Mouse (Mus musculus) heart, embryonic 15.5 days (tissue): ENCODE results near the gene Rhog. TPM values are rescaled to one million over a fixed set of nuclear protein-coding genes. Genes with fewer than 3 reads are reported as not detected.
A peak's percentile ranks its signal among the peaks of the same experiment; 100 is the strongest.

Source experiments
- ATAC-seq: fragments of 200-750 bp; cut with Nextera tagmentation; replicated peaks from 2 replicates; pipeline ENCODE4 v1.8.0; 2017; ENCODE audit warnings: low read depth, moderate TSS enrichment; ENCODE audit not compliant: insufficient number of reproducible peaks, insufficient read depth, low FRiP score
- H3K27ac ChIP-seq: fragments of 300-500 bp; sonication (generic); 2 replicates; pipeline ENCODE4 v1.5.1; 2015; ENCODE audit warnings: mild to moderate bottlenecking, inconsistent platforms
- H3K27me3 ChIP-seq: fragments of 300-500 bp; sonication (generic); 2 replicates; pipeline ENCODE4 v1.6.1; 2015; ENCODE audit warnings: inconsistent platforms
- H3K36me3 ChIP-seq: fragments of 300-500 bp; sonication (generic); 2 replicates; pipeline ENCODE4 v1.6.1; 2015; ENCODE audit warnings: mild to moderate bottlenecking, inconsistent platforms
- H3K4me1 ChIP-seq: fragments of 300-500 bp; sonication (generic); replicated peaks from 2 replicates; pipeline ENCODE4 v1.6.1; 2015; ENCODE audit warnings: inconsistent platforms
- H3K4me2 ChIP-seq: fragments of 300-500 bp; sonication (generic); 2 replicates; pipeline ENCODE4 v1.6.1; 2015; ENCODE audit warnings: inconsistent platforms, mild to moderate bottlenecking, moderate library complexity
- H3K4me3 ChIP-seq: fragments of 300-500 bp; sonication (generic); 2 replicates; pipeline ENCODE4 v1.5.1; 2015; ENCODE audit warnings: mild to moderate bottlenecking, inconsistent platforms
- H3K9ac ChIP-seq: fragments of 300-500 bp; sonication (generic); 2 replicates; pipeline ENCODE4 v1.6.1; 2015; ENCODE audit warnings: mild to moderate bottlenecking, inconsistent platforms
- H3K9me3 ChIP-seq: fragments of 300-500 bp; sonication (generic); replicated peaks from 2 replicates; pipeline ENCODE4 v1.6.1; 2016; ENCODE audit warnings: inconsistent platforms
- WGBS: fragments of 180-500 bp; shearing (Covaris S2); methylation state at CpG from one replicate; pipeline ENCODE4 v1.1.7; 2015; ENCODE audit warnings: mixed read lengths; 5-methylcytosine and 5-hydroxymethylcytosine counted together
- polyA plus RNA-seq: library from polyadenylated mRNA; unstranded; fragments of >200 nt; fragmentation: Nextera tagmentation; extraction: Ambion mirVana; gene quantifications from 2 replicates; pipeline ENCODE4 v1.2.1, GENCODE M21; 2015

Gene Rhog
- polyA plus RNA-seq: 37.6 and 53.6 TPM in 2 replicates

DNA sequence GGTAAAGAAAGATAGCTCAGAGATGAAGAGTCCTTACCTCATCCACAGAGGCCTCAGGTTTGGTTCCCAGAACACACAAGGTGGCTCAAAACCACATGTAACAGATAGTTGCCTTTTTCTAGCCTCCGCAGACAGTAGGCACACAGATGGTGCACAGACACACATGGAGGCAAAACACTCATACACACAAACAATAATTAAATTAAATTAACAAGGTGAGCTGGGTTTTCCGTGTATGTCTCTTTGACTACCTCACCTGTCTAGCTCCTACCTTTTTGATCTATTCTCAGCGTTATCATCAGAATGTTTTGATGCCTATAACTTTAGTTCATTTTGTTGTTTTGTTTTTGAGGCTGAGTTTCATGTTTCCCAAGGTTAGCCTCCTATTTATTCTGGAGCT is at the start of gene Rhog:
Rhog (minus strand) TSS at position 101 of the 400 bp plus-strand sequence.
- Histone ChIP-seq H3K9me3 (no peaks in the 10 kb centered on the region), H3K27me3 (peaks cover 14% of the 10 kb centered on the region; the same call in 1 of the 2 replicates), H3K4me3 (no peak within 1 kb of the TSS), H3K27ac (no peak within 1 kb of the TSS), H3K9ac (no peak within 1 kb of the TSS), H3K4me2 (no peak within 1 kb of the TSS), H3K36me3 (no peaks in the 10 kb centered on the region), H3K4me1 (no peaks in the 10 kb centered on the region; the same call in 1 of the 2 replicates)
- ATAC-seq: no peak
- WGBS: 72% methylated on average over 3 of the region's 3 CpGs

DNA sequence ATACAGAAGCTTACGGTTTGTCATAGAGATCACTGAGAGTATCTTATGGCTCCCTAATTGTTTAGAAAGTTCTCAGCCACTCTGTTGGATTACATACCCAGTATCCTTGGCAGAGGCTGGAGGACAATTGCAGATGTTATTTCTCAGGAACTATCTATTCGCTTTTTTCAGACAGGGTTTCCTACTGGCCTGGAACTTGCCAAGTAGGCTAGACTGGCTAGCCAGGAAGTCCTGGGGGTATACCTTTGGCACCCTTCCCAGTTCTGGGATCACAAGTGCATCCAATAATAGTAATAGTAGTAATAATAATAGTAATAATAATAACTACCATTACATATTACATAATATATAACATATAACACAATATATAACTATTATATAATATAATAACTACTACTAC is 49.7 kb upstream of the Rhog start:
- no peaks in the 10 kb centered on the region for H3K9me3 ChIP-seq
- ATAC-seq: no peak
- no peak overlapping the region for H3K9ac ChIP-seq
- no peak overlapping the region for H3K4me3 ChIP-seq
- H3K4me2 ChIP-seq: no peak overlapping the region
- H3K27me3 ChIP-seq: peaks cover 9% of the 10 kb centered on the region
- H3K36me3 ChIP-seq: no peaks in the 10 kb centered on the region
- 62% methylated on average over 2 of the region's 2 CpGs for WGBS
- 0 out of 2 replicates have a peak, but pooled peaks cover 2% of the 10 kb centered on the region for H3K4me1 ChIP-seq
- H3K27ac ChIP-seq: no peak overlapping the region

DNA sequence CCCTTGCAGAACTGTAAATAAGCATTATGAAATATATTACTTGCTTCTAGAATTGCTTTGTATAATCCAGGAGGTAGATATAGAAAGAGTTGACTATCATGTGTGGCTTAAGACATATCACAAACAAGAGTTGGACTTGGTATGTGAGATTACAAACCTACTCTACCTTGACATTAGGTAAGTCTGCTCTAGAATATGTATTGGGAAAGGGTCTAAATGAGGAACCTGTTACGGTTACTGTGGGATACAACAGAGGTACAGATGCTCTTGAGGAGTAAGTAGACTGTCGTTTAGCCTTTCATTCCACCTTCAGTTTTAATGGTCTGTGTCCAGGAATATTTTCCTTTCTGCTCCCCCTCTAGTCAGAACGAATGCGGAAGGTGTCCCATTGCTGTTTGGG is 46.6 kb upstream of the Rhog start:
- H3K4me3 ChIP-seq: no peak overlapping the region
- no peak for ATAC-seq
- H3K9ac ChIP-seq: no peak overlapping the region
- no peaks in the 10 kb centered on the region for H3K9me3 ChIP-seq
- 0 out of 2 replicates have a peak, but pooled peaks cover 2% of the 10 kb centered on the region for H3K4me1 ChIP-seq
- H3K27ac ChIP-seq: no peak overlapping the region
- no peak overlapping the region for H3K4me2 ChIP-seq
- H3K27me3 ChIP-seq: peaks cover 11% of the 10 kb centered on the region
- 90% methylated on average over 4 of the region's 4 CpGs for WGBS
- no peaks in the 10 kb centered on the region for H3K36me3 ChIP-seq

DNA sequence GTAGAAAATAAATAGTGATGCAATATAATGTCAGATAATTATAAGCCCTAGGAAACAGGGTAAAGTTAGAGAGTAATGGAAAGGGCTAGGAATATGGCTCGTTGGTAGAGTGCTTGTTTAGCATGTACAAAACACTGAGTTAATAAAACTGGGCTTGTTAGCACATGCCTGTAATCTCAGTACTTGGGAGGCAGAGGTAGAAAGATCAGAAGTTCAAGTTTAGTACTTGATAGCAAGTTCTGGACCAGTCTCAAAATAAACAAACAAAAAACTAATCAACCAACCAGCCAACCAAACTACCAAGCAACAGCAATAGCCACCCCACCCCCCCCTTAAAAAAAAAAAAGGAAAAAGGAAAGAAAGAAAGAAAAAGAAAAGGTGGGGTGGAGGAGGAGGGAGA is 44.9 kb upstream of the Rhog start:
- H3K4me3 ChIP-seq: no peak overlapping the region
- H3K27ac ChIP-seq: no peak overlapping the region
- H3K9ac ChIP-seq: no peak overlapping the region
- H3K4me1 ChIP-seq: 0 out of 2 replicates have a peak, but pooled peaks cover 2% of the 10 kb centered on the region
- no peaks in the 10 kb centered on the region for H3K36me3 ChIP-seq
- 76% methylated on average over 1 of the region's 1 CpGs for WGBS
- peaks cover 26% of the 10 kb centered on the region for H3K27me3 ChIP-seq
- ATAC-seq: no peak
- no peaks in the 10 kb centered on the region for H3K9me3 ChIP-seq
- H3K4me2 ChIP-seq: no peak overlapping the region

DNA sequence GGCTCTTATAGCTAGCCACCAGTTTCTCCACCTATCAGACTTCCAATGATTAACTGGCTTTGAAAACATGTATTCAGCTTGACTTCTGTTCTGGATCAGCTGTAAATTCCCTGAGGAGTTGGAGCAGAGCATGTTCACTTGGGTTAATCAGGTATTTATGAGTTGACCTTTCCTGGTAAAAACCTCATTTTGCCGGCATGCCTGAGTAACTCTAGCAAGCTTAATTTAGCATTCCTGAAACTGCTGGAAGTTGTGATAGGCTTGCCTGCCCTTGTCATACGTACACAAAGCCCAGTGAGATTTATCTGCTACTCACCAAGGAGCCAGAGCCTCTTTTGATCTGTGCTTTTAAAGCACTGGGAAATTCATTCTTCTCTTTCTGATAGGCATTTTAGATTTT is 37.4 kb upstream of the Rhog start:
- WGBS: 15% methylated on average over 2 of the region's 2 CpGs
- Histone ChIP-seq H3K9ac (no peak overlapping the region), H3K36me3 (no peaks in the 10 kb centered on the region), H3K4me1 (0 out of 2 replicates have a peak, but pooled peaks cover 3% of the 10 kb centered on the region), H3K27ac (no peak overlapping the region), H3K9me3 (no peaks in the 10 kb centered on the region), H3K4me3 (no peak overlapping the region), H3K27me3 (peaks cover 78% of the 10 kb centered on the region), H3K4me2 (no peak overlapping the region)
- no peak for ATAC-seq

DNA sequence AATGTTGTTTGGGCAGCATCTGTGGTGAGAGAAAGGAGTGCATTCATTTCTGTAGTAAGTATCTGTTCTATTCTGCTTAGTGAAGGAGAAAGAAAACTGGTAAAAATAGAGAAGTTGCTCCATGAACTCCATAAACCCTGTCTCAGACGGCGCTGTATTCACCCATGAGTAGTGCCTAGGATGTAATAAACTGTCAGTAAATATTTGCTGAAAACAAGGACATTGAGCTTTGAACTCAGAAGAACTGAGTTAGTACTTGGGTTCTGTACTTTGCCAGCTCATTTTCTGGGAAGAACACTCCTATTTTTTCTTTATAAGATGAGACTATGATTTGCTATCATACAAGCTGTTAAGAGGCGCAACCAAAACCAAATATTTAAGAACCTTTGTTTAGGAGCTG is 36.4 kb upstream of the Rhog start:
- Histone ChIP-seq H3K4me3 (no peak overlapping the region), H3K4me2 (no peak overlapping the region), H3K27me3 (peaks cover 84% of the 10 kb centered on the region), H3K36me3 (no peaks in the 10 kb centered on the region), H3K27ac (no peak overlapping the region), H3K9ac (no peak overlapping the region), H3K4me1 (0 out of 2 replicates have a peak, but pooled peaks cover 3% of the 10 kb centered on the region), H3K9me3 (no peaks in the 10 kb centered on the region)
- ATAC-seq: no peak
- WGBS: 85% methylated on average over 3 of the region's 3 CpGs

DNA sequence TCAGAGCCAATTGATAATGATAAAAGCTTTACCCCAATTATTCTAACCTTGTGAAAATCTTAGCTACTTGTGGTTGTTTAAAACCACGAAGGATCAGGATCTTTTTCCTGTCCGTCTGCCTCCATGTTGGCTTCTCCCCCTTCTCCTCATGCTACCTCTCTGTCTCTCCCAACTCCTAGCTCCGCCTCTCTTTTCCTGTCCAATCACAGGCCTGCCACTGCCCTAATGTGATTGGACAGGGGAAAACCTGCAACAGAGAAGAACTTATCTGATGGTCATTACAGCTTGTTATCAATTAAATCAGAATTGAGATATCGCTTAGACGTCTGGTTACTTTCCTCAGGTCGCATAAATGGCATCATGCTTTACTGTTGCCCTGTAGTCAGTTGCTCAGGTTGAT is 33.6 kb upstream of the Rhog start:
- Histone ChIP-seq H3K9me3 (no peaks in the 10 kb centered on the region), H3K36me3 (no peaks in the 10 kb centered on the region), H3K27me3 (peaks cover 91% of the 10 kb centered on the region), H3K4me3 (no peak overlapping the region), H3K9ac (no peak overlapping the region), H3K4me2 (no peak overlapping the region), H3K4me1 (0 out of 2 replicates have a peak, but pooled peaks cover 3% of the 10 kb centered on the region), H3K27ac (no peak overlapping the region)
- WGBS: 83% methylated on average over 6 of the region's 6 CpGs
- ATAC-seq: no peak

DNA sequence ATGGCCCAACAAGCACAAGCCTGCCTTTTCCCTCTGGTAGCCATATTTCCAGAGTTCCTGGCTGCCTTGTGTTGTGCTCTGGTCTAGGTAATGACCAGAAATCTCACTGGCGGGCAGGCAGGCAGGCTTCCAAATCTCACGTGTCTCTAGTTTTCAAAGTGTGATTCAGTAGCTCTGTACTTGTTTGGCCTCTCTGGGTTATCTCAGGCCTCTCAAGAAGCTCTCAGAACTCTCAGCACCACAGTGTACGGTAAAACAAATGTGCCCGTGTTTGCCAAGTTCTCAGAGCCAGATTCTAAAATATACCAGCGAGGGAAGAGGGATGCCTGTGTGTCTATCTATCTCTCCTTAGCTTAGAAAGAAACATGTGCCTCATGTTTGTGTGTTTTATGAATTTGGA is 26.4 kb upstream of the Rhog start:
- Histone ChIP-seq H3K36me3 (no peaks in the 10 kb centered on the region), H3K27ac (no peak overlapping the region), H3K4me1 (peaks cover 9% of the 10 kb centered on the region), H3K4me2 (no peak overlapping the region), H3K9ac (no peak overlapping the region), H3K4me3 (no peak overlapping the region), H3K9me3 (no peaks in the 10 kb centered on the region), H3K27me3 (peaks cover 83% of the 10 kb centered on the region)
- WGBS: 29% methylated on average over 5 of the region's 5 CpGs
- peak; percentile 86 for ATAC-seq

DNA sequence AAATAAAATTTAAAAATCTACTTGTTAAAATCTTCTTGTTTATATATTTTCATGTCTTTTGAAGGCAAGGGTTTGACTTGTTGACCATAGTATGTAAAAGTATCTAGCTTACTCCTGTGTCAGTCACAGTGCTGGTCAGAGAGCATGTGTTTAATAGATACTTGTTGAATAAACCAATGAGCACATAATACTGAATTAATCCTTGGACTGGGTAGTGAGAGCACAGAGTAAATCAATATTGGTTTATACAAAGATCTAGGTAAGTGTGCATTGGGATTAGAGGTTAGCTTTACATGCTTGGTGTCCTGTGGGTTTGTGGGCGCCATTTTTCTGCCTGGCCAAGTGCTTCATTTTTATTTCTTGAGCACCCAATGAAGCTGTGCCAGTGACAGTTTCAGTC is 25.5 kb upstream of the Rhog start:
- no peaks in the 10 kb centered on the region for H3K36me3 ChIP-seq
- H3K4me1 ChIP-seq: peaks cover 9% of the 10 kb centered on the region
- H3K4me3 ChIP-seq: no peak overlapping the region
- H3K27me3 ChIP-seq: peaks cover 83% of the 10 kb centered on the region
- no peak overlapping the region for H3K27ac ChIP-seq
- no peaks in the 10 kb centered on the region for H3K9me3 ChIP-seq
- no peak for ATAC-seq
- 89% methylated on average over 1 of the region's 1 CpGs for WGBS
- no peak overlapping the region for H3K9ac ChIP-seq
- H3K4me2 ChIP-seq: no peak overlapping the region

DNA sequence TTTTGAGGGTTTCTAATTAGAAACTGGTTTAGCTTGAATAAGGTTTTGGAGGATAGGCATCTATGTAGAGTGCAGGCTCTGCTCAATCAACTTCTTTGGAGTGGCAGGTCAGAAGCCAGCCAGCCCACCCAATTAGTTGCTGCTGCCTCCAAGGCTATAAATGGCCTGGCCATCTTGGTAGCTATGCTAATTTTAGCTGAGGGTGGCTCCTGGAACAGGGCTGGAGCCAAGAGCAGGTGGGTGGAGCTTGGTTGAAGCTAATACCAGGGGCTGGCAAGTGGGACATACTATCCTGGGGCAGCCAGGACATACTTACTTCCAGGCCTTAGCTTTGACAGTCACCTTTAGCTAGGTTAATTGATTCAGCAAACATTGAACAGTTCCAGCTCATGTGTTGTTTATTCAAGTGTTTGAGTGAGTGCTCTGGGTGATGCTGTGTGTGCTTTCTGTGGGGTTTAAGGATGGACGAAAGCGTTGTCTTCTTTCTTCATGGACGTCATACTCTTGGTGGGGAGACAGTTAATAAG is 16.6 kb upstream of the Rhog start:
- H3K9ac ChIP-seq: no peak overlapping the region
- H3K36me3 ChIP-seq: no peaks in the 10 kb centered on the region
- no peak overlapping the region for H3K4me3 ChIP-seq
- ATAC-seq: peak; percentile 73
- H3K27ac ChIP-seq: peak overlapping the region; percentile 5; the same call in 1 of the 2 replicates
- H3K9me3 ChIP-seq: no peaks in the 10 kb centered on the region
- WGBS: 84% methylated on average over 3 of the region's 3 CpGs
- H3K4me1 ChIP-seq: peaks cover 21% of the 10 kb centered on the region
- H3K27me3 ChIP-seq: peaks cover 18% of the 10 kb centered on the region
- H3K4me2 ChIP-seq: no peak overlapping the region

DNA sequence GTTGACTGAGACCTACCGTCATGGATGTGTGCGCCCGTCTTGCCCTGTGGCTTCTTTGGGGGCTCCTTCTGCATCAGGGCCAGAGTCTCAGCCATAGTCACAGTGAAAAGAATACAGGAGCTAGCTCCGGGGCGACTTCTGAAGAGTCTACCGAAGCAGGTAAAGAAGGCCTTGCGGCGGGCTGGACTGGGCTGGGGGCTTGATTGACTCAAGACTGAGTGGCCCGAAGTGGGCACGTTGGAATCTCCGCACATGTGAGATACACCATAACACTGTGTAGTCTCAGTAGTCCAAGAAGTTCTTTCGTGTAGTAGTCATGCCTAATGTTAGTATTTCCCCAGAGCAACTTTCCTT is 12.5 kb upstream of the Rhog start:
- 11% methylated on average over 12 of the region's 12 CpGs for WGBS
- Histone ChIP-seq H3K9me3 (no peaks in the 10 kb centered on the region), H3K36me3 (no peaks in the 10 kb centered on the region), H3K27ac (no peak overlapping the region), H3K4me1 (peaks cover 21% of the 10 kb centered on the region), H3K4me3 (peak overlapping the region; percentile 88), H3K9ac (peak overlapping the region; percentile 74), H3K4me2 (peak overlapping the region; percentile 85), H3K27me3 (peaks cover 14% of the 10 kb centered on the region; the same call in 1 of the 2 replicates)
- ATAC-seq: no peak
